Mouse (Mus musculus) cerebellum, adult 11-12 months (tissue): ENCODE data around the gene Olfr1031.
"Not testable (repeated sequence)": the region's sequence is repeated elsewhere in the genome, so short reads cannot be mapped to it uniquely, and the experiment has no call there.

Experiments
- DNase-seq: peaks from one replicate; pipeline ENCODE4 v3.0.0; 2022

The Olfr1031 gene

GRCm38 (mm10) chr2:85990004-85990403, at the start of gene Olfr1031:
Olfr1031 (plus strand) TSS chr2:85990304.
- no peak for DNase-seq

GRCm38 (mm10) chr2:85950137-85950536, 40.0 kb upstream of the Olfr1031 start, which contains the start of gene Olfr1028:
Olfr1028 (plus strand) TSS chr2:85950437.
- DNase-seq = no peak

GRCm38 (mm10) chr2:85973595-85973994, 16.5 kb upstream of the Olfr1031 start, which contains the start of gene Olfr1029:
Olfr1029 (plus strand) TSS chr2:85973895.
- no peak for DNase-seq

DNA sequence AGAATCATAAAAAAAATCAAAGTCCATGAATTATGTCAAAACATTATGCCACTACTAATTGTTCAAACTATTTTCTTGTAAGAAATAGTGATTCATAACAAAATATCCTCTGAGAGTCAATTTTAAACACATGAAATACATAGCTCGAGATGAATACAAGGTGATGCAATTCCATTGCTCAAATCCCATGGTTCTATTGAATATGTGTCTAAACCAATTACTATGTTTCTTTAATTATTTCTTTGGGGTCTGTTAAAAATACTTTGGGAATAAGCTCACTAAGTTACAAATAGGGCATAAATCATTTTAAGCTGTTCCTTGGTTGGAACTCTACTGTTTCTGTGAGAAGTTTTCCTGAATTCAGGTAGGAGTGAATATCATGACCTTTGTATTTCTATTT, 11.1 kb upstream of the Olfr1031 start, which contains the start of gene Olfr1030:
TSS of gene Olfr1030 (plus strand) at position 301 of the 400 bp plus-strand sequence.
- DNase-seq = no peak

DNA sequence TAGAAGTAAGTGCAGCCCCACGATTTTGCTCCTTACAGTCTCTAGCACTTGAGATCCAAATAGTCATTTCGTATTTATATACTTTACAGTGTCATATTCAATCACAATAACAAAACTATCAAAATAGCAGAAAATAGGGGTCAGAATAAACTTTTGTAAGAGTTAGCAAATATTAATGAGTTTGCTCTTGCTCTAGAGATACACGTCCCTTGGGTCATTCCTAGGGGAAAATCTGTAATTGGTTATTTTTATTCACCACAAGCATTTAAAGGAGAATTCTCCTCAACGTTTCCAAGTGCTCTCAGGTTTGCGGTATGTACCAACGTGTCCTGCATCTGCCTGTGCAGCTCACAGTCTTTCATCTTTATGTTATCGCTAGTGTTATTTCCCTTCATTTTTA, 15.1 kb downstream of the Olfr1031 start, which contains the start of gene Olfr1032:
TSS of gene Olfr1032 (plus strand) at position 301 of the 400 bp plus-strand sequence.
- no peak for DNase-seq

DNA sequence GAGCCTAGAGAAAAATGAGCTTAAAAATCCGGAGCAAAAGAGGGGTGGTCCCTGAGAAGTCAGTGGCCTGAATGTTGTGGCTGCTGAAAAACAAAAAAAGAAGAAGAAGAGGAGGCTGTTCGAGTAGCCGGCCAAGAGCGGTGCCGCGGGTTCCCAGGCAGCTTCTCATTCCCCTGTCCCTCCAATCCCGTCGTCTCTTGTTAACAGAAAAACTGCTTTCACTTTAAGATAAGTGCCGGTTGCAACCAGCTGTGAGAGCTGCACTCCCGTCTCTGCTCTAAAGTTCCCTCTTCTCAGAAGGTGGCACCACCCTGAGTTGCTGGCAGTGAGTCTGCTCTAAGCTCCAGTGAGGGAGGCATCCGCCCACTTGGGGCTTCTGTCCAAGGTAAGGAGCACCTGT, 30.3 kb downstream of the Olfr1031 start, which contains the start of gene Olfr1033:
TSS of gene Olfr1033 (plus strand) at position 228 of the 400 bp plus-strand sequence.
- DNase-seq = not testable (repeated sequence)

DNA sequence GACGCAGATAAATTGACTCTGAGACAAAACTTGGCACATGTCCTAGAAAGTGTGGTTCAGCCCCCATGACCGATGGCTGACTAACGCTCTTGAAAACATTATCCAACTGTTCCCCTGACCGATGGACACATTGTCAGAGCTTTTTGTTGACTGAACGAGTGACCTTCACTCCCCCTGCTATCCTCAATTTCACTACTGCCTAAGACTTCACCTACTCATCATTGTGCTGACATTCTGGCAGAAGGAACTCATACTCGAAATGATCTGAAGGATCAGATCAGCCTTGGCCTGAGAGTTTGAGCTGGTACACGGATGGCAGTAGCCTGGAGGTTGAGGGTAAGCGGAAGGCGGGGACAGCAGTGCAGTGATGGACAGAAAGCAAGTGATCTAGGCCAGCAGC, 31.4 kb downstream of the Olfr1031 start:
- not testable (repeated sequence) for DNase-seq
